Mouse (Mus musculus): ENCODE data around the gene Tdrd1.

Tdrd1 gene

GRCm38 (mm10) chr19:56913761-56914160 lies 87.8 kb downstream of the Tdrd1 start:
- DNase-seq (ENCODE audit: inconsistent ontology term), result no peak

- DNase-seq (ENCODE audit: inconsistent ontology term), result no peak
These were observed 88.6 kb downstream of the Tdrd1 start for GRCm38 (mm10) chr19:56914658-56915057.

GRCm38 (mm10) chr19:56915084-56915483 lies 89.1 kb downstream of the Tdrd1 start:
- DNase-seq (ENCODE audit: inconsistent ontology term), result no peak

All from Muller cell, postnatal 12 days (primary cell).